8 mouse cellular contexts compared by ENCODE assay signal in genomic region chr12:98737801-98738350, GRCm38 (mm10). TPM values are rescaled to one million over a fixed set of nuclear protein-coding genes. Genes with fewer than 3 reads are reported as not detected.
A peak's percentile ranks its signal among the peaks of the same experiment; 100 is the strongest.
DNase-seq lines count a peak whose midpoint lies in the region; ATAC-seq lines count a peak whose summit lies in the region.

No protein-coding gene starts in this region.

- 11% methylated on average over 7 of the region's 7 CpGs for WGBS in kidney, embryonic 14.5 days
- WGBS in embryonic facial prominence, embryonic 15.5 days: 12% methylated on average over 7 of the region's 7 CpGs
- 15% methylated on average over 7 of the region's 7 CpGs for WGBS in midbrain, embryonic 13.5 days

- no peaks in the 10 kb centered on the region for H3K9me3 ChIP-seq in kidney, embryonic 14.5 days (ENCODE audit: control insufficient read depth, low read length)
- no peaks in the 10 kb centered on the region for H3K9me3 ChIP-seq in embryonic facial prominence, embryonic 15.5 days (replicated peaks)
- H3K9me3 ChIP-seq in midbrain, embryonic 13.5 days: no peaks in the 10 kb centered on the region

- DNase-seq in kidney, postnatal 25 days: no peak
- peak; percentile 11 for DNase-seq in induced T-regulatory cell, adult 2 months (ENCODE audit: low read depth)
- DNase-seq in ovary, postnatal 14 days (ENCODE audit: low spot score): no peak
- DNase-seq in cerebellum, postnatal 4 days (ENCODE audit: low spot score in 2 of 2): no peak
- DNase-seq in cerebellum, postnatal 14 days: no peak

- peak; percentile 54 for ATAC-seq in kidney, embryonic 14.5 days (ENCODE audit: low FRiP score, low TSS enrichment)
- no peak; the same call in 1 of the 2 replicates for ATAC-seq in embryonic facial prominence, embryonic 15.5 days (ENCODE audit: insufficient number of reproducible peaks, low FRiP score, low TSS enrichment, low read depth)
- no peak for ATAC-seq in midbrain, embryonic 13.5 days

- H3K4me1 ChIP-seq in kidney, embryonic 14.5 days (ENCODE audit: control insufficient read depth, insufficient read depth, low read length): peaks cover 17% of the 10 kb centered on the region; the same call in 1 of the 2 replicates
- peaks cover 23% of the 10 kb centered on the region for H3K4me1 ChIP-seq in embryonic facial prominence, embryonic 15.5 days
- peaks cover 33% of the 10 kb centered on the region for H3K4me1 ChIP-seq in midbrain, embryonic 13.5 days (replicated peaks)

- peaks cover 3% of the 10 kb centered on the region; the same call in 1 of the 2 replicates for H3K27me3 ChIP-seq in kidney, embryonic 14.5 days (ENCODE audit: control insufficient read depth, insufficient read depth, low read length)
- peaks cover 8% of the 10 kb centered on the region; the same call in 1 of the 2 replicates for H3K27me3 ChIP-seq in embryonic facial prominence, embryonic 15.5 days
- peaks cover 13% of the 10 kb centered on the region for H3K27me3 ChIP-seq in midbrain, embryonic 13.5 days

- H3K4me2 ChIP-seq in kidney, embryonic 14.5 days (replicated peaks; ENCODE audit: low read depth, low read length): peak overlapping the region; percentile 84
- H3K4me2 ChIP-seq in embryonic facial prominence, embryonic 15.5 days (replicated peaks): peak overlapping the region; percentile 86
- peak overlapping the region; percentile 93 for H3K4me2 ChIP-seq in midbrain, embryonic 13.5 days (replicated peaks)

- H3K27ac ChIP-seq in kidney, embryonic 14.5 days (ENCODE audit: low read depth, low read length): no peak overlapping the region
- peak overlapping the region; percentile 88 for H3K27ac ChIP-seq in embryonic facial prominence, embryonic 15.5 days (replicated peaks)
- no peak overlapping the region for H3K27ac ChIP-seq in midbrain, embryonic 13.5 days

- H3K36me3 ChIP-seq in kidney, embryonic 14.5 days (ENCODE audit: control insufficient read depth, insufficient read depth, low read length): no peaks in the 10 kb centered on the region
- no peaks in the 10 kb centered on the region for H3K36me3 ChIP-seq in embryonic facial prominence, embryonic 15.5 days
- H3K36me3 ChIP-seq in midbrain, embryonic 13.5 days: no peaks in the 10 kb centered on the region

- H3K9ac ChIP-seq in kidney, embryonic 14.5 days (ENCODE audit: low read depth, low read length): peak overlapping the region; percentile 84
- H3K9ac ChIP-seq in embryonic facial prominence, embryonic 15.5 days: peak overlapping the region; percentile 85; the same call in 1 of the 2 replicates
- H3K9ac ChIP-seq in midbrain, embryonic 13.5 days (replicated peaks): peak overlapping the region; percentile 86

- H3K4me3 ChIP-seq in kidney, embryonic 14.5 days (ENCODE audit: low read length): peak overlapping the region; percentile 83
- H3K4me3 ChIP-seq in embryonic facial prominence, embryonic 15.5 days (replicated peaks): peak overlapping the region; percentile 77
- H3K4me3 ChIP-seq in midbrain, embryonic 13.5 days (replicated peaks): peak overlapping the region; percentile 75

RNA-seq across cellular contexts. Expression of gene Ptpn21, which starts 0.7 kb away (rescaled TPM):
- polyA plus RNA-seq in kidney, embryonic 14.5 days (2014; fragmentation: Nextera tagmentation; extraction: Ambion mirVana): 5.6 and 7.5 TPM in 2 replicates
- 10.6 and 11.7 TPM in 2 replicates for polyA plus RNA-seq in embryonic facial prominence, embryonic 15.5 days (2015; fragmentation: Nextera tagmentation; extraction: Ambion mirVana)
- 5.7 and 6.9 TPM in 2 replicates for polyA plus RNA-seq in midbrain, embryonic 13.5 days (2015; fragmentation: Nextera tagmentation; extraction: Ambion mirVana)

RNA-seq across cellular contexts. Expression of gene Zc3h14, which starts 8.9 kb away (rescaled TPM):
- 106 and 149 TPM in 2 replicates for polyA plus RNA-seq in kidney, embryonic 14.5 days (2014; fragmentation: Nextera tagmentation; extraction: Ambion mirVana)
- polyA plus RNA-seq in embryonic facial prominence, embryonic 15.5 days (2015; fragmentation: Nextera tagmentation; extraction: Ambion mirVana): 107 and 117 TPM in 2 replicates
- polyA plus RNA-seq in midbrain, embryonic 13.5 days (2015; fragmentation: Nextera tagmentation; extraction: Ambion mirVana): 116 and 124 TPM in 2 replicates
